Mouse (Mus musculus): ENCODE data around the gene Il7r. TPM values are rescaled to one million over a fixed set of nuclear protein-coding genes. Genes with fewer than 3 reads are reported as not detected.
"Not testable (repeated sequence)": the region's sequence is repeated elsewhere in the genome, so short reads cannot be mapped to it uniquely, and the experiment has no call there.

Il7r gene
- polyA plus RNA-seq, 1 experiment from 2014 or later, result 0.36 TPM

DNA sequence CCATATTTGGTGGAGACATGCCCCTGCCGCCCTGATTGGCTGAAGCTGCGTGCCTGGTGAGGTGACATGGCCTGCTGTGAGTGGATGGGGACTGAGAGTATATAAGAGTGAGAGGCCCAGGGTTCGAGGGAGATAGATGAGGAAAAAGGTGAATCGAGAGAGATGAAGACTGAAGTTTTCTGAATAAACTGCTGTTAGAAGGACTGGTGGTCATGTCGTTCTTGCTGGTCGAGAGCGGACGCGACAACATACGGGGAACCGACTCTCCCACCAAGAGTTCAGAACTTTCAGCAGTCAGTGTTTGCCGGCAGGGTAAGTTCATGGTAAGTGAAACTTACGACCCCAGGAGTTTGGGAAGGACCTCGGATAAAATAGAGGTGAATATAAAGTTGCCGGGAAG lies 27.3 kb upstream of the Il7r start:
- H3K9ac ChIP-seq (replicated peaks; ENCODE audit: low read depth, low read length); H3K9me3 ChIP-seq (ENCODE audit: control insufficient read depth, low read depth, low read length); H3K4me2 ChIP-seq (replicated peaks; ENCODE audit: low read depth, low read length); H3K4me3 ChIP-seq (ENCODE audit: low read depth, low read length); H3K27me3 ChIP-seq (ENCODE audit: control insufficient read depth, insufficient read depth, low read length); H3K4me1 ChIP-seq (ENCODE audit: control insufficient read depth, insufficient read depth, low read length); H3K27ac ChIP-seq (ENCODE audit: low read length); H3K36me3 ChIP-seq (ENCODE audit: control insufficient read depth, insufficient read depth, low read length); ATAC-seq (ENCODE audit: insufficient number of reproducible peaks, insufficient read depth, low FRiP score, low read depth): not testable (repeated sequence)
- 89% methylated on average over 13 of the region's 15 CpGs for WGBS

DNA sequence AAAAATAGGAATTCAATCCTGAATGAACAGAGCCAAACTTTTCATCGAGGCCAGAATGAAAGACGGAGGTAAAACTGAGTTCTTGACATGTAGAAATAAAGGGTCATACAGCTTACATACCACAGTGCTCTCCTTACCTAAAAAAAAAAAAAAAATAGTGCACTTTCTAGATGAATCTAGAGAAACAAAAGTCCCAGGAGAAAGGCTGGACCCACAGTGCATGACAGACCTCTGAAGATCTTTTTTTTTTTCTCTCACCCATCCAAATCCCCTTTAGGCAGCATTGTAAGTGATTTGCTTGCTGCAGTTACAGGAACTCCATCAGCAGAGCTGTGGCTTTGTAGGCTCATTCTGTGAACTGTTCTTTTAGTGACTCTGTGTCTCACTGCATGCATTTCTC lies 19.0 kb upstream of the Il7r start:
- 78% methylated on average over 2 of the region's 2 CpGs for WGBS
- no peak overlapping the region for H3K27ac ChIP-seq (ENCODE audit: low read length)
- no peak overlapping the region for H3K9ac ChIP-seq (replicated peaks; ENCODE audit: low read depth, low read length)
- H3K27me3 ChIP-seq (ENCODE audit: control insufficient read depth, insufficient read depth, low read length), result no peaks in the 10 kb centered on the region
- H3K4me3 ChIP-seq (ENCODE audit: low read depth, low read length), result no peak overlapping the region
- ATAC-seq (ENCODE audit: insufficient number of reproducible peaks, insufficient read depth, low FRiP score, low read depth), result no peak
- no peaks in the 10 kb centered on the region for H3K4me1 ChIP-seq (ENCODE audit: control insufficient read depth, insufficient read depth, low read length)
- H3K36me3 ChIP-seq (ENCODE audit: control insufficient read depth, insufficient read depth, low read length), result no peaks in the 10 kb centered on the region
- no peaks in the 10 kb centered on the region for H3K9me3 ChIP-seq (ENCODE audit: control insufficient read depth, low read depth, low read length)
- H3K4me2 ChIP-seq (replicated peaks; ENCODE audit: low read depth, low read length), result no peak overlapping the region

DNA sequence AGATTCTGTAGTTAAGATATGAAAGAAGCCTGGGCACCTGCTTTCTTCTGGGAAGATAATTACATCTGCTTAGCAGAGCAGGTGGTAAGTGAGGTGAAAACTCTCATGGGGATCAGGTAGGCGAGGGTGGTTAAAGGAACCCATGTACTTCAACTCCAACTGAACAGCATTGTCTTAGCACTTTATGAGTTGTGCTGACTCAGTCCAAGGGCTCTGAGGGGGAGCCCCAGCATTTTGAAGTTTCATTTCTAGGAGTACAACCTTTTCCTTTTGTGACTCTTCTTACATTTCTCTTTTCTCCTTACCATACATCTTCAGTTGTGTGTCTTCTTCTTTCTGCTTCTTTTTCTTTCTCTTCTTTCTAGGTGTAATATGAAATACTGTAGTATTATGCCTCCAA lies 5.2 kb upstream of the Il7r start:
- WGBS, result 73% methylated on average over 1 of the region's 1 CpGs
- no peak for ATAC-seq (ENCODE audit: insufficient number of reproducible peaks, insufficient read depth, low FRiP score, low read depth)
- Histone ChIP-seq H3K4me3 (ENCODE audit: low read depth, low read length) (no peak overlapping the region), H3K36me3 (ENCODE audit: control insufficient read depth, insufficient read depth, low read length) (no peaks in the 10 kb centered on the region), H3K4me2 (replicated peaks; ENCODE audit: low read depth, low read length) (no peak overlapping the region), H3K27ac (ENCODE audit: low read length) (no peak overlapping the region), H3K27me3 (ENCODE audit: control insufficient read depth, insufficient read depth, low read length) (no peaks in the 10 kb centered on the region), H3K9ac (replicated peaks; ENCODE audit: low read depth, low read length) (no peak overlapping the region), H3K4me1 (ENCODE audit: control insufficient read depth, insufficient read depth, low read length) (no peaks in the 10 kb centered on the region), H3K9me3 (ENCODE audit: control insufficient read depth, low read depth, low read length) (no peaks in the 10 kb centered on the region)

GRCm38 (mm10) chr15:9533356-9533902 lies 3.5 kb upstream of the Il7r start:
- Histone ChIP-seq H3K36me3 (ENCODE audit: control insufficient read depth, insufficient read depth, low read length) (no peaks in the 10 kb centered on the region), H3K27ac (ENCODE audit: low read length) (no peak overlapping the region), H3K27me3 (ENCODE audit: control insufficient read depth, insufficient read depth, low read length) (no peaks in the 10 kb centered on the region), H3K4me3 (ENCODE audit: low read depth, low read length) (no peak overlapping the region), H3K4me2 (replicated peaks; ENCODE audit: low read depth, low read length) (no peak overlapping the region), H3K4me1 (ENCODE audit: control insufficient read depth, insufficient read depth, low read length) (no peaks in the 10 kb centered on the region), H3K9me3 (ENCODE audit: control insufficient read depth, low read depth, low read length) (no peaks in the 10 kb centered on the region), H3K9ac (replicated peaks; ENCODE audit: low read depth, low read length) (no peak overlapping the region)
- WGBS, result 54% methylated on average over 3 of the region's 3 CpGs
- ATAC-seq (ENCODE audit: insufficient number of reproducible peaks, insufficient read depth, low FRiP score, low read depth), result no peak

GRCm38 (mm10) chr15:9529646-9530045 lies 330 bp downstream of the Il7r start:
- Histone ChIP-seq H3K27me3 (ENCODE audit: control insufficient read depth, insufficient read depth, low read length) (no peaks in the 10 kb centered on the region), H3K4me1 (ENCODE audit: control insufficient read depth, insufficient read depth, low read length) (no peaks in the 10 kb centered on the region), H3K9me3 (ENCODE audit: control insufficient read depth, low read depth, low read length) (no peaks in the 10 kb centered on the region), H3K9ac (replicated peaks; ENCODE audit: low read depth, low read length) (no peak overlapping the region), H3K36me3 (ENCODE audit: control insufficient read depth, insufficient read depth, low read length) (no peaks in the 10 kb centered on the region), H3K4me2 (replicated peaks; ENCODE audit: low read depth, low read length) (no peak overlapping the region), H3K27ac (ENCODE audit: low read length) (no peak overlapping the region), H3K4me3 (ENCODE audit: low read depth, low read length) (no peak overlapping the region)
- no peak for ATAC-seq (ENCODE audit: insufficient number of reproducible peaks, insufficient read depth, low FRiP score, low read depth)
- WGBS, result 64% methylated on average over 3 of the region's 3 CpGs

DNA sequence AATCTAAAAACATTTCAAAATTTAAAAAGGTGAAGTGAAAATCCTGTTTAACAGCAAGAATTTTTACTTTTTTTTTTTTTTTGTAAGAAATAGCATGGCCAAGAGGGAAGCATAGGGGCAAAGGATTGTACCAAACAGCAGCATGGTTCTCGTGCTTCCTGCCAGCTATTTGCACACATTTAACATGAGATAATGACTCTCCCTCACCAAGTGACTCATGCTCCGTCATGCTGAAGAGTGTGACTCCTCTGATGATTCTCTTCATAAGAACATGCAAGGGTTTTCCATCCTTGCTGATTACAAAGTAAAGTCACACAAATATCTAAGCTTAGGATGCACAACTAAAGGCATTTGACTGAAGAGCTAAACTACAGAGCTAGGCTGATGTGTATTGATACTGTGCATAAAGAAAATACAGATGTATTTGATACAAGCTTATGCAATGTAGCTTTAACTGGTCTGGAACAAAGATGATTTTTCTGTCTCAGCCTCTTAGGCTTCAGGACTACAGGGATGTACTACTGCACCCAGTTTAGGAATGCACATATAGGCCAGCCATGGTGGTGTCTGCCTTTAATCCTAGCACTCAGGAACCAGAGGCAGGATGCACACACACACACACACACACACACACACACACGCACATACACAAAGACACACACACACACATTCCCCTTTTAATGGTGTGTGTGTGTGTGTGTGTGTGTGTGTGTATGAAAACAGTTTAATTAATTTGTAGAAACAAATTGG lies 1.6 kb downstream of the Il7r start:
- Histone ChIP-seq H3K9ac (replicated peaks; ENCODE audit: low read depth, low read length) (no peak overlapping the region), H3K4me2 (replicated peaks; ENCODE audit: low read depth, low read length) (no peak overlapping the region), H3K36me3 (ENCODE audit: control insufficient read depth, insufficient read depth, low read length) (no peaks in the 10 kb centered on the region), H3K27me3 (ENCODE audit: control insufficient read depth, insufficient read depth, low read length) (no peaks in the 10 kb centered on the region), H3K9me3 (ENCODE audit: control insufficient read depth, low read depth, low read length) (no peaks in the 10 kb centered on the region), H3K4me1 (ENCODE audit: control insufficient read depth, insufficient read depth, low read length) (no peaks in the 10 kb centered on the region), H3K4me3 (ENCODE audit: low read depth, low read length) (no peak overlapping the region), H3K27ac (ENCODE audit: low read length) (no peak overlapping the region)
- no peak for ATAC-seq (ENCODE audit: insufficient number of reproducible peaks, insufficient read depth, low FRiP score, low read depth)
- WGBS, result 75% methylated on average over 3 of the region's 3 CpGs

GRCm38 (mm10) chr15:9526412-9526811 lies 3.6 kb downstream of the Il7r start:
- no peak for ATAC-seq (ENCODE audit: insufficient number of reproducible peaks, insufficient read depth, low FRiP score, low read depth)
- Histone ChIP-seq H3K36me3 (ENCODE audit: control insufficient read depth, insufficient read depth, low read length) (no peaks in the 10 kb centered on the region), H3K4me3 (ENCODE audit: low read depth, low read length) (no peak overlapping the region), H3K4me1 (ENCODE audit: control insufficient read depth, insufficient read depth, low read length) (no peaks in the 10 kb centered on the region), H3K27me3 (ENCODE audit: control insufficient read depth, insufficient read depth, low read length) (no peaks in the 10 kb centered on the region), H3K9me3 (ENCODE audit: control insufficient read depth, low read depth, low read length) (no peaks in the 10 kb centered on the region), H3K9ac (replicated peaks; ENCODE audit: low read depth, low read length) (no peak overlapping the region), H3K4me2 (replicated peaks; ENCODE audit: low read depth, low read length) (no peak overlapping the region), H3K27ac (ENCODE audit: low read length) (no peak overlapping the region)

- Histone ChIP-seq H3K4me3 (ENCODE audit: low read depth, low read length) (no peak overlapping the region), H3K9ac (replicated peaks; ENCODE audit: low read depth, low read length) (no peak overlapping the region), H3K9me3 (ENCODE audit: control insufficient read depth, low read depth, low read length) (no peaks in the 10 kb centered on the region), H3K4me1 (ENCODE audit: control insufficient read depth, insufficient read depth, low read length) (no peaks in the 10 kb centered on the region), H3K27ac (ENCODE audit: low read length) (no peak overlapping the region), H3K27me3 (ENCODE audit: control insufficient read depth, insufficient read depth, low read length) (no peaks in the 10 kb centered on the region), H3K4me2 (replicated peaks; ENCODE audit: low read depth, low read length) (no peak overlapping the region), H3K36me3 (ENCODE audit: control insufficient read depth, insufficient read depth, low read length) (no peaks in the 10 kb centered on the region)
- WGBS, result 62% methylated on average over 5 of the region's 5 CpGs
- no peak for ATAC-seq (ENCODE audit: insufficient number of reproducible peaks, insufficient read depth, low FRiP score, low read depth)
These were observed 5.1 kb downstream of the Il7r start for GRCm38 (mm10) chr15:9524907-9525306.

GRCm38 (mm10) chr15:9523956-9524355 lies 6.0 kb downstream of the Il7r start:
- H3K4me3 ChIP-seq (ENCODE audit: low read depth, low read length), result no peak overlapping the region
- H3K4me1 ChIP-seq (ENCODE audit: control insufficient read depth, insufficient read depth, low read length), result no peaks in the 10 kb centered on the region
- no peaks in the 10 kb centered on the region for H3K9me3 ChIP-seq (ENCODE audit: control insufficient read depth, low read depth, low read length)
- ATAC-seq (ENCODE audit: insufficient number of reproducible peaks, insufficient read depth, low FRiP score, low read depth), result no peak
- H3K4me2 ChIP-seq (replicated peaks; ENCODE audit: low read depth, low read length), result no peak overlapping the region
- no peak overlapping the region for H3K9ac ChIP-seq (replicated peaks; ENCODE audit: low read depth, low read length)
- H3K27me3 ChIP-seq (ENCODE audit: control insufficient read depth, insufficient read depth, low read length), result no peaks in the 10 kb centered on the region
- H3K36me3 ChIP-seq (ENCODE audit: control insufficient read depth, insufficient read depth, low read length), result no peaks in the 10 kb centered on the region
- 74% methylated on average over 5 of the region's 5 CpGs for WGBS
- no peak overlapping the region for H3K27ac ChIP-seq (ENCODE audit: low read length)

Data from stomach, embryonic 14.5 days (tissue).